Mouse (Mus musculus): Measurements from ENCODE around the gene B020031M17Rik. TPM values are rescaled to one million over a fixed set of nuclear protein-coding genes. Genes with fewer than 3 reads are reported as not detected.
"Not testable (repeated sequence)": the region's sequence is repeated elsewhere in the genome, so short reads cannot be mapped to it uniquely, and the experiment has no call there.

Gene B020031M17Rik
- not detected for total RNA-seq (2021)
- long read RNA-seq, result 0 reads

GRCm38 (mm10) chr13:119950706-119951105 lies at the start of gene B020031M17Rik:
Gene B020031M17Rik (minus strand): TSS chr13:119950806.
- not testable (repeated sequence) for DNase-seq (ENCODE audit: low spot score in 2 of 2)

- not testable (repeated sequence) for DNase-seq (ENCODE audit: low spot score in 2 of 2)
Observed at GRCm38 (mm10) chr13:119999215-119999614, 48.6 kb upstream of the B020031M17Rik start.

DNA sequence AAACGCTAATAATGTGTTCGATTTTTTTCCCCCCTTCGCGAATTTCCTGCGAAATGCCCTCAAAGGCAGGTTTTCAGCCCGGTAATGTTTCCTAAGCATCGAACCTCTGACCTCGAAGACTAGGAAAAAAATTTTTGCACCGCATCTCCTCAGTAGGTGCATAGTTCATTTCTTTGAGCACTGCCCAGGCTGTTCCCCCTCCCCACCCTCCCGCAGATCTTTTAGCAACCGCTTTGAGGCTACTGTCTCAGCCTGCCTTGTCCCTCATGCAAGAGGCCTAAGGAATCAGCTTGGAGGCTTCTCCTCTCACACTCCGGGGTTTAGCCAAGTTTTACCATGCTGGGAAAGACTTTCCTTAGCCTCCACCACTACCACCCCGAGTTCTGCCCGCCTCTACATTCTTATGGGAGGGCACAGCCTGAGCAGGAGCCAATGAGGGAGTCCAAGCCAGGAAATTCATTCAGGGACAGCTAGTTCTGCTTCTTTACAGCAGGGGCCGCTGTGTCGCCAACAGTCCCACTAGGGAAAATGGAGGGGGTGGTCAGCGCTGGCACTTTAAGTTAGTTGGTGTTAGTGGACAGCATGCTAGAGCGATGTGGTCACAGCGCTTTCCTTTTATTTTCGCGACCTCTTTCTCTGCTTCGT lies 48.0 kb upstream of the B020031M17Rik start:
- not testable (repeated sequence) for DNase-seq (ENCODE audit: low spot score in 2 of 2)

DNA sequence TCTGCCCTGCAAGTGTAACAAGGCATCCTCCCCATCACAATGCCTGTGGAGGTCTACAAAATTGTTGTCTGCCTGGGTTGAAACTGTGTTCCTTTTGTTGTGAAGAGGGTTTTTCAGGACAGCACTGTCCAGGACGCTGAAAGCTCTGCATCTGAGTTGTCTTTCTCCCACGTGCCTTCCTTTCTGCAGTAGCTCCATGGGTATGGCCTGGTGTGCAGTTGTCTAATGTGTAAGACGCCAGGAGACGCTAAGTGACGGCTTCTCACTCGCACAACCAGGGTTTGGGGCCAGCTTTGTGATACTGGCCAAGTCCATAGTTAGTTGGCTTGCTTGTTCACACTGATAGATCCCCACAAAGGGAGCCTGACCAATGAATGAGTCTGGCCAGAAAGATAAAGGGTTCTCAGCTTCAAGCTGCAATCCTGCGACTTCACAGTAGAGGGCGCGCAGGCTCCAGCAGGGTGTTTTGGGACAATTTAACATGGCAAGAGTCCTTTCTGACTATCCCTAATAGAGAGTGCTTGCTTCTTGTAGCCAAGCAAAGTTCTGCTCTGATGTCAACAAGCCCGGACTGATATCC lies 41.4 kb upstream of the B020031M17Rik start:
- not testable (repeated sequence) for DNase-seq (ENCODE audit: low spot score in 2 of 2)

DNA sequence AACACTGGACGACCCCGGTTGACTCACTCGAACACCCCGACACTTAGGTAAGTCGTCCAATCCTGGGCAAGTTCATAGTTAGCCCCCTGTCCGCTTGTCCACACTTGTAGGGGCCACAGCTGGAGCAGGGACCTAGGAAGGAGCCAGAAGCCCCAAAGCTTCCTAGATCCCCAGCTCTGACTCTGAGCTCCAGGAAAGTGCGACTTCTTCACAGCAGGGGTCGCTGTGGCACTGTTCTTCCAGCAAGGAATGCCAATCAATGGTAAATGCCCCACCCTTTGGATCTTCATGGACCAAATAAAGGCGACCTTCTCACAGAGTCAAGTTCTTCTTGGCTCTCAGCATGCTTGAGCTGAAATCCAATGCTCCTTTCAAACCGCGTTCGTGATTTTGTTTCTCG lies 40.7 kb upstream of the B020031M17Rik start:
- not testable (repeated sequence) for DNase-seq (ENCODE audit: low spot score in 2 of 2)

DNA sequence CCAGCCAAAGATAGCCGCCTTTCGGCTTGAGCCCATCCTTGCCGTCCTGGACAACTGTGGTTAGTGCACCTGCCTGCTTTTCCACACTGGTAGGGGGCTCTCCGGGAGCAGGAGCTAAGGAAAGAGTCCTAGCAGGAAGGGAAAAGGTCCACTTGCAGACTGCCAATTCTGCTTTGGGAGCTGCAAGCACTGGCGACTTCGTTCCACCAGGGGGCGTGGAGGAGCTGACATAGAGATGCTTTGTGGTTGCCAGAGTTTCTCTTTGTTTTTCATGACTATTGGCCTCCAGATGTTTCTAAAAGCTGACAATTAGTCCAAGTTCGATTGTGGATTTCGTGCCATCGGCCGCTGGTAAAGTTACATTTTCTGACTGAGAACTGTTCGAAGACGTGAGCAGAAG lies 18.6 kb upstream of the B020031M17Rik start:
- DNase-seq (ENCODE audit: low spot score in 2 of 2), result not testable (repeated sequence)

DNA sequence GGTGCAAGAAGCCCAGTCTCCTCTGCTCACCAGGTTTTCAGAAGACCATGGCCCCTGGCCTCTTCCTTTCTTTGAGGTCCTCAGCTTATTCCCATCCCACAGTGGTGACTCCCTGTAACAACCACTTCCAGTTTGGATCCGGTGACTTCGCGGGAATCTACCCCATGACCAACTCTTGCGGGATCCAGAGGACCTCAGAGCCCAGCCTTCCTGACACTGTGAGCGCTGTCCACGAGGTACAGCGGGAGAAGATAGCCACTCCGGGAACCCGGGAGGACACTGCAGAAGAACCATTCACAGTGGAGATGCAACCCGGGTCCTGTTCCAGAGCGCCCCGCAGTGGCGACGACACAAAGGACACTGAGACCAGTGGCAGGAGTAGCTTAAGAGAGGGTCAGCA lies 17.6 kb upstream of the B020031M17Rik start:
- not testable (repeated sequence) for DNase-seq (ENCODE audit: low spot score in 2 of 2)

DNA sequence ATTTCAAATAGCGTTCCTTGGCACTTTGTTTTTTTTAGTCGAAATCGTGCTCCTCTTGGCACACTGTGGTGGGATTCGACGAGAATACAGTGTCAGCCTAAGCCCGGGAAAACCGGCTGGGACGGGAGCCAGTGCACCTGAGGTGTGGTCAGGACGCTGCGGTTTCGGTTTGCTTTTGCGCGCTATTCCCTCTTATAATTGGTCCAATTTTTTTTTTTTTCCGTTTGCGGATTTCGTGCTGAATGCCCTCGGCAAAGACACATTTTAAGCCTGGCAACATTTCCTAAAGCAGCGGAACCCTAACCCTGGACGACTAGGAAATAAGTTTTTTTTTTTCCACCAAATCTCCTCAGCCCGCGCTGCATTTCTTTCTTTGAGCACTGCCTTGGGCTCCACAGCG lies 15.4 kb upstream of the B020031M17Rik start:
- not testable (repeated sequence) for DNase-seq (ENCODE audit: low spot score in 2 of 2)

DNA sequence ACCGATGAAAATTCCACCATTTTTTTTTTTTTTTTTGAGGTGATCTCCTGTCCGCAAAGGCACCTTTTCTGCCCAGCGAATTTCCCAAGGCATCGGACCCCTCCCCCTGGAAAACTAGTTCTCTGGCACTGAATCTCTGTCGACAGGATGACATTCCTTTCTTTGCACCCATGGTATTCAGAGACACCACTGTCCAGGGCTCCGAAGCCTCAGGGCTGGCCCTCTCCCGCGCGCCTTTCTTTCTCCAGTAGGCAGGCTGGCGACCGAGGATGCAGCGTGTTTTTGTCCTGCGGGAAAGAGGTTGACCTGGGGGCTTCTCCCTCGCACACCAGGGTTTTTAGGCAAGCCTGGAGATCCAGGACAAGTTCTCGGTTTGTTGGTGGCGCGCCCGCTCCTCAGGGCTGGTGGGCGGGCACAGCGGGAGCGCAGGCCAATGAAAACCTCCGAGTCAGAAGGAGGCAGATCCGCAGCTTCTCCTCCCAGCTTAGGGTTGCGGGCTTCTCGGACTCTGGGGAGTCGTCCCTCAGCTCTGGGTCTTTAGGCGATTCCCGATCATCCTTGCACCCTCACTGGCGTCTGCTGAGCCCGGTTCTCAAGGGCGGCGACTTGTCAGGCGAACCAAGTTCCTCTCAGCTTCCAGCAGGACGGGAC lies 14.8 kb upstream of the B020031M17Rik start:
- DNase-seq (ENCODE audit: low spot score in 2 of 2), result not testable (repeated sequence)

GRCm38 (mm10) chr13:119962856-119963255 lies 12.2 kb upstream of the B020031M17Rik start:
- not testable (repeated sequence) for DNase-seq (ENCODE audit: low spot score in 2 of 2)

- DNase-seq (ENCODE audit: low spot score in 2 of 2), result not testable (repeated sequence)
Observed at GRCm38 (mm10) chr13:119955567-119955966, 5.0 kb upstream of the B020031M17Rik start.

GRCm38 (mm10) chr13:119955089-119955488 lies 4.5 kb upstream of the B020031M17Rik start:
- DNase-seq (ENCODE audit: low spot score in 2 of 2), result not testable (repeated sequence)

- not testable (repeated sequence) for DNase-seq (ENCODE audit: low spot score in 2 of 2)
Observed at GRCm38 (mm10) chr13:119929172-119929571, 21.4 kb downstream of the B020031M17Rik start, which contains the start of gene Gm21761. Gene Gm21761 (minus strand): TSS chr13:119929272.

DNA sequence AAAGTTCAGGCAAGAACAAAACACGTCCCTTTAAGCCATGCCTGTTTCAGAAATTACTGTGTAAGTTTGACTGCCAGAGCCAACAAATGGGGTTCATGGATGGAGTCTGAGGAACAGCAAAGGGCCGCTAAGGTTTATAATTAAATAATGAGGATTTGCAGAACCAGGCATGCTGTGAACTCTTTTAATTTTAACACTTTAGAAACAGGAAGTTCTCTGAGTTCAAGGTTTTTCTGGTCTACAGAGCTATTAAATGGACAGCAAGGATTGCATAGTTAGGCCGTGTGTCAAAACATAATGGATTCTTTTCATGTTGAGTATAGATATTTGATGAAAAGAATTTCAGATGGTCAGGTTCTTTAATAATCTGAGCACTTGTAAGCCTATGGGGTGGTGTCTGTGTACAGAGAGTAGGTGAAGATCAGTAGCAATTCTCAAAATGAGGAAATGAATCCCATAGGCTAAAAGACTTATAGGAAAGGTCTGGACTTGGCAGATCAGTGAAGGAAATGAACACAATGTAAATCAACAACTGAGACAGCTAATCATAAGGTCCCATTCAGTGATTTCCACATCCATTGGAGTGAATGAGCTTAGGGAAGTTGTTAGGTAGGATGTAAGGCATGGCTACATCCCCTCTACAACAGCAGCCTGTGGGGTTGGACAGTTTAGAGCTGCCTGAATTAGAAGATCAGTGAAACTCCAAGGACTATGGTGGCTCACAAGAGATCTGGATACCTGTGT lies 25.8 kb downstream of the B020031M17Rik start:
- not testable (repeated sequence) for DNase-seq (ENCODE audit: low spot score in 2 of 2)

GRCm38 (mm10) chr13:119916966-119917722 lies 33.5 kb downstream of the B020031M17Rik start:
- not testable (repeated sequence) for DNase-seq (ENCODE audit: low spot score in 2 of 2)

- DNase-seq (ENCODE audit: low spot score in 2 of 2), result not testable (repeated sequence)
Observed at GRCm38 (mm10) chr13:119916449-119916848, 34.2 kb downstream of the B020031M17Rik start.
